Mouse (Mus musculus) MEL (cell line): Measurements from ENCODE around the gene Plin4.

Experiments used
- CHD2 ChIP-seq: IDR thresholded peaks from 2 replicates; pipeline ENCODE4 v1.6.1; 2011; ENCODE audit warnings: low read length, improper control_type of control experiment
- MAFK ChIP-seq: IDR thresholded peaks from 2 replicates; pipeline ENCODE4 v1.6.1; 2011; ENCODE audit warnings: low read depth, mild to moderate bottlenecking, low read length, improper control_type of control experiment, borderline replicate concordance
- MYC ChIP-seq: IDR thresholded peaks from 2 replicates; pipeline ENCODE4 v1.6.1; 2011; ENCODE audit warnings: low read depth, mild to moderate bottlenecking, low read length, improper control_type of control experiment, moderate library complexity

GRCm38 (mm10) chr17:56110571-56110970, 968 bp upstream of the Plin4 start:
- TF ChIP-seq MYC (no peak), CHD2 (no peak), MAFK (no peak)
